ENCODE assay signal across 12 mouse cellular contexts in the genomic region with DNA sequence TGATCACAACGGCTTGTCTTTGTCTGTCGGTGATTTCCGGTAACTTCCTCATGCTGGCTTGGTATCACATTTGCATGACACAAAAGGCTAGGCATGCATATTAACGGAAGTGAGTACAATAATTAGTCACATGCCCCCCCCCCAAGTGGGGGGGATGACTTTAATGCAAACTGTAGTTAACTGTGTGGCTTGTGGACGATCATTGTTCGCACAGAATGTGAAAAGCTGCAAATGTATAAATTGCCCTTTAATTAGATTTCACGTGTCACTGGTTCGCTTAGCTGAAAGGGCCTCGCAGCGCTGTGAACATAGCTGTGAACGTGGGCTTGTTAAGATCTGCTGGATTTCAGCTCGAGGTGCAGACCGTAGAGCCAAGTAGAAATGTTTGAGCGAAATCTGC.
DNase-seq lines count a peak whose midpoint lies in the region; ATAC-seq and TF ChIP-seq lines count a peak whose summit lies in the region.
"Had no signal": no experiment of that assay in that cellular context is flagged by ENCODE, and none has a peak within 500 bp of the region (broad histone marks: within the 10 kb centered on the region; RNA-seq: fewer than 3 reads in every experiment).

No protein-coding gene starts in this region.

- intact Hi-C loops in left cerebral cortex, adult 2 months (cut with DNase I) = no loop called here

- no peak for TF ChIP-seq CTCF in left cerebral cortex, adult 2 months (IDR thresholded peaks at IDR 0.05)

- no peak for DNase-seq in hindbrain, embryonic 10.5 days (ENCODE audit: low spot score)
- DNase-seq in ES-E14 (ENCODE audit: low read depth, low spot score) = no peak
- DNase-seq in adrenal gland, adult 2 months = no peak
- no peak for DNase-seq in urinary bladder, adult 18-20 months (ENCODE audit: low spot score in 2 of 2)
- DNase-seq in left cerebral cortex, adult 2 months (ENCODE audit: extremely low spot score in 1 of 2, low spot score in 2 of 2) = no peak
- DNase-seq: cerebellum, adult 9-10 months; kidney, adult 18-20 months; liver, embryonic 13.5 days; lung, postnatal 14 days had no signal

- peak overlapping the region; percentile 75 for H3K27ac ChIP-seq in hindbrain, embryonic 10.5 days
- H3K27ac ChIP-seq in hindbrain, embryonic 16.5 days (ENCODE audit: low read depth, low read length) = no peak overlapping the region
- H3K27ac ChIP-seq in ES-E14 (ENCODE audit: insufficient read depth, low read depth, low read length, poor library complexity, severe bottlenecking) = peak overlapping the region; percentile 73; the same call in 1 of the 2 replicates
- H3K27ac ChIP-seq in forebrain, embryonic 15.5 days (replicated peaks) = peak overlapping the region; percentile 12; the same call in 1 of the 2 replicates
- H3K27ac ChIP-seq in neural tube, embryonic 13.5 days (replicated peaks) = no peak overlapping the region
- H3K27ac ChIP-seq in left cerebral cortex, adult 2 months = no peak overlapping the region
- H3K27ac ChIP-seq: liver, embryonic 13.5 days had no signal

- ATAC-seq in hindbrain, embryonic 16.5 days = no peak; the same call in 1 of the 2 replicates
- ATAC-seq in forebrain, embryonic 15.5 days (replicated peaks) = 0 out of 2 replicates have a peak, but pooled peaks have one; percentile 6
- ATAC-seq in neural tube, embryonic 13.5 days (ENCODE audit: low read depth) = peak; percentile 32; the same call in 1 of the 2 replicates

- no peak overlapping the region for H3K4me3 ChIP-seq in hindbrain, embryonic 10.5 days
- H3K4me3 ChIP-seq in hindbrain, embryonic 16.5 days (ENCODE audit: low read length) = no peak overlapping the region
- H3K4me3 ChIP-seq in ES-E14 (ENCODE audit: insufficient read depth in 1 of 2, low read depth in 1 of 2, low read length in 2 of 2, poor library complexity in 1 of 2, severe bottlenecking in 1 of 2) = no peak overlapping the region
- H3K4me3 ChIP-seq in forebrain, embryonic 15.5 days = no peak overlapping the region
- no peak overlapping the region for H3K4me3 ChIP-seq in neural tube, embryonic 13.5 days
- no peak overlapping the region for H3K4me3 ChIP-seq in left cerebral cortex, adult 2 months
- H3K4me3 ChIP-seq: liver, embryonic 13.5 days had no signal

- H3K4me2 ChIP-seq in hindbrain, embryonic 16.5 days (ENCODE audit: low read length) = no peak overlapping the region
- H3K4me2 ChIP-seq in forebrain, embryonic 15.5 days (replicated peaks) = no peak overlapping the region
- no peak overlapping the region for H3K4me2 ChIP-seq in neural tube, embryonic 13.5 days
- H3K4me2 ChIP-seq: liver, embryonic 13.5 days had no signal

- no peak overlapping the region for H3K9ac ChIP-seq in hindbrain, embryonic 16.5 days (ENCODE audit: low read depth, low read length)
- peak overlapping the region; percentile 13; the same call in 1 of the 2 replicates for H3K9ac ChIP-seq in ES-E14 (ENCODE audit: insufficient read depth, low read depth, low read length, poor library complexity, severe bottlenecking)
- no peak overlapping the region for H3K9ac ChIP-seq in forebrain, embryonic 15.5 days (replicated peaks)
- no peak overlapping the region for H3K9ac ChIP-seq in neural tube, embryonic 13.5 days
- H3K9ac ChIP-seq: liver, embryonic 13.5 days had no signal

- in situ Hi-C loops in ES-E14 (cut with MboI; ENCODE audit: low sequenced_read_pairs in 2 of 2, unreplicated experiment in 2 of 2) = no loop called here

- 47% methylated on average over 14 of the region's 14 CpGs for WGBS in hindbrain, embryonic 10.5 days
- 17% methylated on average over 14 of the region's 14 CpGs for WGBS in hindbrain, embryonic 16.5 days
- 8% methylated on average over 14 of the region's 14 CpGs for WGBS in forebrain, embryonic 15.5 days
- WGBS in neural tube, embryonic 13.5 days = 26% methylated on average over 14 of the region's 14 CpGs

- H3K27me3 ChIP-seq in hindbrain, embryonic 10.5 days (ENCODE audit: insufficient read depth, poor library complexity, severe bottlenecking) = peaks cover 81% of the 10 kb centered on the region
- peaks cover 6% of the 10 kb centered on the region; the same call in 1 of the 2 replicates for H3K27me3 ChIP-seq in hindbrain, embryonic 16.5 days (replicated peaks; ENCODE audit: control insufficient read depth, insufficient read depth, low read length)
- 0 out of 2 replicates have a peak, but pooled peaks cover 7% of the 10 kb centered on the region for H3K27me3 ChIP-seq in forebrain, embryonic 15.5 days
- H3K27me3 ChIP-seq in neural tube, embryonic 13.5 days = peaks cover 82% of the 10 kb centered on the region

- peaks cover 88% of the 10 kb centered on the region for H3K4me1 ChIP-seq in hindbrain, embryonic 10.5 days (replicated peaks)
- peaks cover 10% of the 10 kb centered on the region for H3K4me1 ChIP-seq in hindbrain, embryonic 16.5 days (ENCODE audit: control insufficient read depth, insufficient read depth, low read depth, low read length)
- peaks cover 25 to 47% of the 10 kb centered on the region in 2 experiments for H3K4me1 ChIP-seq in ES-E14 (ENCODE audit: control insufficient read depth in 2 of 2, insufficient read depth in 2 of 2, low read length in 2 of 2, poor library complexity in 1 of 2)
- H3K4me1 ChIP-seq in forebrain, embryonic 15.5 days = peaks cover 43% of the 10 kb centered on the region
- H3K4me1 ChIP-seq in neural tube, embryonic 13.5 days (replicated peaks) = peaks cover 61% of the 10 kb centered on the region
- H3K4me1 ChIP-seq: liver, embryonic 13.5 days had no signal

- H3K36me3 ChIP-seq in hindbrain, embryonic 10.5 days = no peaks in the 10 kb centered on the region
- no peaks in the 10 kb centered on the region for H3K36me3 ChIP-seq in hindbrain, embryonic 16.5 days (ENCODE audit: control insufficient read depth, insufficient read depth, low read length)
- H3K36me3 ChIP-seq in ES-E14 (ENCODE audit: control insufficient read depth, insufficient read depth, low read length, poor library complexity, severe bottlenecking) = no peaks in the 10 kb centered on the region
- H3K36me3 ChIP-seq in forebrain, embryonic 15.5 days = no peaks in the 10 kb centered on the region
- no peaks in the 10 kb centered on the region for H3K36me3 ChIP-seq in neural tube, embryonic 13.5 days
- H3K36me3 ChIP-seq: liver, embryonic 13.5 days had no signal

- H3K9me3 ChIP-seq in hindbrain, embryonic 10.5 days = peaks cover 1% of the 10 kb centered on the region; the same call in 1 of the 2 replicates
- no peaks in the 10 kb centered on the region for H3K9me3 ChIP-seq in hindbrain, embryonic 16.5 days (ENCODE audit: control insufficient read depth, low read length)
- no peaks in the 10 kb centered on the region for H3K9me3 ChIP-seq in ES-E14 (ENCODE audit: control insufficient read depth, insufficient read depth, low read depth, low read length)
- no peaks in the 10 kb centered on the region for H3K9me3 ChIP-seq in forebrain, embryonic 15.5 days
- H3K9me3 ChIP-seq in neural tube, embryonic 13.5 days = no peaks in the 10 kb centered on the region
- H3K9me3 ChIP-seq: liver, embryonic 13.5 days had no signal

TF ChIP-seq in ES-E14, 5 proteins besides CTCF, POLR2A, EP300 and RAD21:
- TF ChIP-seq ZC3H11A (IDR thresholded peaks at IDR 0.05; ENCODE audit: borderline replicate concordance, low read depth, low read length) (no peak), HCFC1 (IDR thresholded peaks at IDR 0.05; ENCODE audit: borderline replicate concordance, insufficient read depth, low read length) (no peak), CHD2 (IDR thresholded peaks at IDR 0.05; ENCODE audit: low read depth, low read length) (no peak), MAFK (IDR thresholded peaks at IDR 0.05; ENCODE audit: insufficient read depth, low read depth, low read length) (no peak), ZNF384 (IDR thresholded peaks at IDR 0.05; ENCODE audit: low read depth, low read length) (no peak)

Comparison
In these comparisons a context has a peak if more than half of its experiments do, and no peak if none do; other contexts are left out.
1. H3K27ac ChIP-seq: peak in hindbrain, embryonic 10.5 days (single experiment), ES-E14 (single experiment) and forebrain, embryonic 15.5 days (single experiment); none in hindbrain, embryonic 16.5 days (single experiment), neural tube, embryonic 13.5 days (single experiment) and left cerebral cortex, adult 2 months (single experiment).